Mouse (Mus musculus): Measurements from ENCODE around the gene Rad50. TPM values are rescaled to one million over a fixed set of nuclear protein-coding genes. Genes with fewer than 3 reads are reported as not detected.

Rad50 gene
- polyA plus RNA-seq, 1 experiment from 2014 or later, result 12.0 TPM

GRCm38 (mm10) chr11:53644017-53644416, 63.1 kb downstream of the Rad50 start:
- H3K4me3 ChIP-seq (ENCODE audit: low read depth, low read length), result no peak overlapping the region
- WGBS, result 79% methylated on average over 5 of the region's 5 CpGs

DNA sequence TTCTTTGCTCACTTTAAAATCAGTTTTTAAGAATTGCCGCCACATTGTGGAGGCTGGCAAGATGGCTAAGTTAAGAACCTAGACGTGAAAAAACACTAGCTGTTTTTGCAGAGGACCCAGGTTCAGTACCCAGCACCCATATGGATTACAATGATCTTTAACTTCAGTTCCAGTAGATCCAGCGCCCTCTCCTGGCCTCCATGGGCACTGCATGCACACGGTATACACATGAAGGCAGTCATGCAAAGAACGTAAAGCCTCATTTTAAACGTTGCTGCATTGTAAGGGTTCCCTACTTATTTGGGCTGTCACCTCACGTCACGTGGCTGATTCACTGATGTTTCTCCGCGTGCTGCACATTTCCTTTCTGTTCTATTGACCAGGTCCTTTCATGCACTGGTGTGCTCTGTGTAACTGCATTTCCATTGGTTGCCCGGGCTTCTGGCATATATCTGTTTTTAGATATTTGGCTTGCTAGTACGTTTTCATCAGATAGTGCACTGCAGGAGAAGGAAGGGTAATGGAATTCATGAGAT, 64.3 kb downstream of the Rad50 start:
- H3K4me1 ChIP-seq (ENCODE audit: control insufficient read depth, insufficient read depth, low read length), result no peaks in the 10 kb centered on the region
- no peak overlapping the region for H3K4me3 ChIP-seq (ENCODE audit: low read depth, low read length)
- no peak for ATAC-seq (ENCODE audit: low read depth)
- H3K9me3 ChIP-seq (ENCODE audit: control insufficient read depth, low read length), result no peaks in the 10 kb centered on the region
- no peak overlapping the region for H3K4me2 ChIP-seq (ENCODE audit: low read depth, low read length)
- 78% methylated on average over 12 of the region's 12 CpGs for WGBS
- no peak overlapping the region for H3K9ac ChIP-seq (replicated peaks; ENCODE audit: low read depth, low read length)
- no peak overlapping the region for H3K27ac ChIP-seq (ENCODE audit: low read depth, low read length)
- H3K27me3 ChIP-seq (ENCODE audit: control insufficient read depth, insufficient read depth, low read length), result no peaks in the 10 kb centered on the region
- no peaks in the 10 kb centered on the region for H3K36me3 ChIP-seq (ENCODE audit: control insufficient read depth, insufficient read depth, low read length)

More at GRCm38 (mm10) chr11:53644017-53644416, 63.1 kb downstream of the Rad50 start:
- Histone ChIP-seq H3K27me3 (ENCODE audit: control insufficient read depth, insufficient read depth, low read length) (no peaks in the 10 kb centered on the region), H3K4me1 (ENCODE audit: control insufficient read depth, insufficient read depth, low read length) (no peaks in the 10 kb centered on the region), H3K27ac (ENCODE audit: low read depth, low read length) (no peak overlapping the region), H3K9ac (replicated peaks; ENCODE audit: low read depth, low read length) (no peak overlapping the region), H3K36me3 (ENCODE audit: control insufficient read depth, insufficient read depth, low read length) (no peaks in the 10 kb centered on the region), H3K9me3 (ENCODE audit: control insufficient read depth, low read length) (no peaks in the 10 kb centered on the region), H3K4me2 (ENCODE audit: low read depth, low read length) (no peak overlapping the region)
- ATAC-seq (ENCODE audit: low read depth), result no peak

DNA sequence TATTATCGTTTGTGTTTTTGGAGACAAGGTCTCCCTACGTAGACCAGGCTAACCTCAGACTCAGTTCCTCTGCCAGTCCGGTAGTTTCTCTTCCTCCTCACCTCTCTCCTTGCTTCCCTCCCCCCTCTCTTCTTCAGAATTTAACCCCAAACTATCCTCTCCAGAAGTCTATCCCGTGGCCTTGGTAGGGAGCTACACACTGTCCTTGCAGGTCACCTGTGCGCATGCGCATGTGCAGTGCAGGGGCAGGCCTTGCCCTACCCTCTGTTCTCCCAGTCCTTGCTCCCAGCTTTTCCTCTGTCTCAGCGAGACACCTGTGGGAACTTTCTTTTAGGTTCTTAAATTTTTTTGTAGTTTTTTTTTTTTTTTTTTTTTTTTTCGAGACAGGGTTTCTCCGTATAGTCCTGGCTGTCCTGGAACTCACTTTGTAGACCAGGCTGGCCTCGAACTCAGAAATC, 69.3 kb downstream of the Rad50 start:
- 85% methylated on average over 10 of the region's 10 CpGs for WGBS
- no peaks in the 10 kb centered on the region for H3K36me3 ChIP-seq (ENCODE audit: control insufficient read depth, insufficient read depth, low read length)
- no peak overlapping the region for H3K4me3 ChIP-seq (ENCODE audit: low read depth, low read length)
- ATAC-seq (ENCODE audit: low read depth), result no peak
- H3K4me2 ChIP-seq (ENCODE audit: low read depth, low read length), result no peak overlapping the region
- H3K9ac ChIP-seq (replicated peaks; ENCODE audit: low read depth, low read length), result no peak overlapping the region
- H3K27me3 ChIP-seq (ENCODE audit: control insufficient read depth, insufficient read depth, low read length), result peaks cover 4% of the 10 kb centered on the region; the same call in 1 of the 2 replicates
- no peak overlapping the region for H3K27ac ChIP-seq (ENCODE audit: low read depth, low read length)
- peaks cover 3% of the 10 kb centered on the region; the same call in 1 of the 2 replicates for H3K4me1 ChIP-seq (ENCODE audit: control insufficient read depth, insufficient read depth, low read length)
- no peaks in the 10 kb centered on the region for H3K9me3 ChIP-seq (ENCODE audit: control insufficient read depth, low read length)

DNA sequence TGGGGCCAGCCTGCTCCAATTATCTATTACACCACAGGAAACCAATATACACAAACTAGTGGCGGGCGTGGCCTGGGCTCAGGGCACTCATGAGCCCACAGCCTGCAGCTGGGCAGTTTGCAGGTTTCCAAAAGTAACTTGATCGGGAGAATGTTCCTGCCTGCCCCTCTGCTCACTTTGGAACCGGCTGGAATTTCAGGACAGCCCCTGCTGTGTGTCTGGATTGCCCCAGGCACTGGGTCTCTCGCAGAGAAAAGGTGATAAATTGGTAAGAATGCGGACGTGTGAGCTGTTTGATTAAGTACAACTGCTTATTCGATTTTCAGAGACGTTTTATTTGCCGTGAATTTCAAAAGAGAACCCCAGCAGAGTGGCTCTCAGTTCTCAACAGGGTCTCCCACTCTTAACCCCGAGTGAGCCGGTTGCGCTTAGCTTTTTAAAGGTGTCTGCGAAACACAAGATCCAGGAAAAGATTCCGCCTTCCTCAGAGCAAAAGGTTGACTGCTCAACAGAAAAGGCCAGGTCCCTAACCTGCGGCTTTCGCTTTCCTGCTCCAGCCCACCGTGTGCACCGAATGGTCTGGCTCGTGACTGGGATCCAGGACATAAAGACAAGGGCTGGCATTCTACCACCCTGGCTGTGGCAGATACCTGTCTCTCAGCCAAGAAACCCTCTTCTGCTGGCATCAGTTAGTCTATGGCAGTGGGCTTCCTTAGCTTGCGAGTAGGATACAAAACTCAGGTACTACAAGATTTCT, 69.9 kb downstream of the Rad50 start:
- no peak for ATAC-seq (ENCODE audit: low read depth)
- Histone ChIP-seq H3K9ac (replicated peaks; ENCODE audit: low read depth, low read length) (no peak overlapping the region), H3K27ac (ENCODE audit: low read depth, low read length) (no peak overlapping the region), H3K9me3 (ENCODE audit: control insufficient read depth, low read length) (no peaks in the 10 kb centered on the region), H3K27me3 (ENCODE audit: control insufficient read depth, insufficient read depth, low read length) (peaks cover 4% of the 10 kb centered on the region; the same call in 1 of the 2 replicates), H3K36me3 (ENCODE audit: control insufficient read depth, insufficient read depth, low read length) (no peaks in the 10 kb centered on the region), H3K4me2 (ENCODE audit: low read depth, low read length) (no peak overlapping the region), H3K4me3 (ENCODE audit: low read depth, low read length) (no peak overlapping the region), H3K4me1 (ENCODE audit: control insufficient read depth, insufficient read depth, low read length) (peaks cover 3% of the 10 kb centered on the region; the same call in 1 of the 2 replicates)
- WGBS, result 16% methylated on average over 21 of the region's 21 CpGs

DNA sequence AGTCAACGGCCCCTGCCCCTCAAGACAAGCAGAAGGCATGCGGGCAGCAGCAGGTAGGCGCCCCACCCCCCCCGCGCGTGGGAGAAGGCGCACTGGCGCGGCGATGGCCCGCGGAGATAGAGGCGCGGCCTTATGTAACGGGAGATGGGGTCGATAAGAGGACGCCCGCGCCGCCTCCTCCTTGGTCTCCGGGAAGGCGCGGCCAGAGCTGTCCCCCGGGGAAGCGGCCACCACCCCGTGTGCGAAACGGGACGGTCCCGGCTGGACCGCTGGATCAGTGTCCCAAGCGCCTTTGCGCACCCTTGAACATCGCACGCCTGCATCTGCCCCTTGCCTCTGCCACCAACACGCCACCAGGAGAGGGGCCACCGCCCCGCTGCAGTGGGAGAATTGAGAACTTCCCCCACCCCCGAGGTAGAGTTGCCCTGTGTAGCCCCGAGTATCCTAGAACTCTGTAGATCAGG, 70.9 kb downstream of the Rad50 start:
- 3% methylated on average over 39 of the region's 40 CpGs for WGBS
- Histone ChIP-seq H3K4me2 (ENCODE audit: low read depth, low read length) (peak overlapping the region; percentile 55), H3K27me3 (ENCODE audit: control insufficient read depth, insufficient read depth, low read length) (peaks cover 4% of the 10 kb centered on the region; the same call in 1 of the 2 replicates), H3K27ac (ENCODE audit: low read depth, low read length) (no peak overlapping the region), H3K4me1 (ENCODE audit: control insufficient read depth, insufficient read depth, low read length) (peaks cover 3% of the 10 kb centered on the region; the same call in 1 of the 2 replicates), H3K4me3 (ENCODE audit: low read depth, low read length) (peak overlapping the region; percentile 28), H3K9ac (replicated peaks; ENCODE audit: low read depth, low read length) (no peak overlapping the region), H3K36me3 (ENCODE audit: control insufficient read depth, insufficient read depth, low read length) (no peaks in the 10 kb centered on the region), H3K9me3 (ENCODE audit: control insufficient read depth, low read length) (no peaks in the 10 kb centered on the region)
- ATAC-seq (ENCODE audit: low read depth), result no peak

DNA sequence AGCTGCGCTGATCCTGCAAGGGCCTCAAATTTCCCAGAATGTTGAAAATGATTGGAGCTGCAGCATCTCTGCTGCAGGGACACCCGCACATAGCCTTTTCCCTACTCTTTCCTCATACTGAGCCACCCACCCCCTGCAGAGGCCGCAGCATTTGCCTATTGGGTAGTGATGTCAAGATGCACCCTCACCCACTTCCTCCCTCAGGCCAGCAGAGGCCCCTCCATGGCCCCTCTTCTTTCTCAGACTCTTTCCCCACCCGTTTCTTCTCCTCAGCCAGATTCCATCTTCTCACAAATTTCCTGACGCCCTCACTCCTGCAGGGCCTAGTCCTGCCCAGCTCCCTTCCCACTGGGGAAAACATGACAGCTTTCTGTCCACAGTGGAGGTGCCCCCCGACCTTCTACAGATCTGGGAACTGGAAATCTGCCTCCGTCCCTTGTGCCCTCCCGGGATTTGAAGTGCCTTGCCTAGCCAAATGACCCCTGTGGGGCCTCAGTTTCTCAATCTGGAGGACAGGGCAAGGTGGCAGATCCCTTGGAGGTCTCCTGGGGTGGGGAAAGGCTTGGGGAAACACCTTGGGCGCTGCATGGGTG, 71.4 kb downstream of the Rad50 start:
- H3K9ac ChIP-seq (replicated peaks; ENCODE audit: low read depth, low read length), result no peak overlapping the region

DNA sequence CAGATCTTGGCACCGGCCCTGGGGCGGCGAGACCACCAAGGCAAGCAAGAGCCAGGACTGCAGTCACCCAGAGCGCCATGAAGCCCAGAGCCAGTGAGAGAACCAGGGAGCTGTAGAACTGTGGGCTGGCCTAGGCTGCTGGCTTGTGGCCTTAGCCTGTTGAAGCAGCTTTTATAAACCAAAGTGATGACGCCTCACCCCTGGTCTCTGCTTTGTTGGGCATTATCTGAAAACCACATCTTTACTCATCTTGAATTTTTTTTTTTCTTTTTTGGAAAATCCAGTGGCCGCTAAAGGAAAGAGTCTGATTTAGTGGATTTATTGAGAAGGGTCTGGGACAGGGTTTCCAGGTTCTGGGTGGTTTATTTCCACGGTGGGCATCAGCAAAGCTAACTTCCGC, 72.6 kb downstream of the Rad50 start, which contains the start of gene Il13:
TSS of gene Il13 (minus strand) at position 147 of the 400 bp plus-strand sequence.
- H3K9me3 ChIP-seq (ENCODE audit: control insufficient read depth, low read length), result no peaks in the 10 kb centered on the region
- H3K27ac ChIP-seq (ENCODE audit: low read depth, low read length), result no peak within 1 kb of the TSS
- no peak for ATAC-seq (ENCODE audit: low read depth)
- no peak within 1 kb of the TSS for H3K4me2 ChIP-seq (ENCODE audit: low read depth, low read length)
- WGBS, result 96% methylated on average over 8 of the region's 8 CpGs
- H3K27me3 ChIP-seq (ENCODE audit: control insufficient read depth, insufficient read depth, low read length), result peaks cover 4% of the 10 kb centered on the region; the same call in 1 of the 2 replicates
- peaks cover 3% of the 10 kb centered on the region; the same call in 1 of the 2 replicates for H3K4me1 ChIP-seq (ENCODE audit: control insufficient read depth, insufficient read depth, low read length)
- H3K9ac ChIP-seq (replicated peaks; ENCODE audit: low read depth, low read length), result no peak within 1 kb of the TSS
- H3K4me3 ChIP-seq (ENCODE audit: low read depth, low read length), result no peak within 1 kb of the TSS
- H3K36me3 ChIP-seq (ENCODE audit: control insufficient read depth, insufficient read depth, low read length), result no peaks in the 10 kb centered on the region

More for the DNA sequence above, 71.4 kb downstream of the Rad50 start:
- peak overlapping the region; percentile 28 for H3K4me3 ChIP-seq (ENCODE audit: low read depth, low read length)
- no peak overlapping the region for H3K27ac ChIP-seq (ENCODE audit: low read depth, low read length)
- peaks cover 4% of the 10 kb centered on the region; the same call in 1 of the 2 replicates for H3K27me3 ChIP-seq (ENCODE audit: control insufficient read depth, insufficient read depth, low read length)
- H3K36me3 ChIP-seq (ENCODE audit: control insufficient read depth, insufficient read depth, low read length), result no peaks in the 10 kb centered on the region
- peak overlapping the region; percentile 55 for H3K4me2 ChIP-seq (ENCODE audit: low read depth, low read length)
- 49% methylated on average over 9 of the region's 9 CpGs for WGBS
- no peaks in the 10 kb centered on the region for H3K9me3 ChIP-seq (ENCODE audit: control insufficient read depth, low read length)
- ATAC-seq (ENCODE audit: low read depth), result no peak
- peaks cover 3% of the 10 kb centered on the region; the same call in 1 of the 2 replicates for H3K4me1 ChIP-seq (ENCODE audit: control insufficient read depth, insufficient read depth, low read length)

- Histone ChIP-seq H3K4me3 (ENCODE audit: low read depth, low read length) (no peak overlapping the region), H3K36me3 (ENCODE audit: control insufficient read depth, insufficient read depth, low read length) (no peaks in the 10 kb centered on the region)
Observed at GRCm38 (mm10) chr11:53633644-53634043, 73.5 kb downstream of the Rad50 start.

More at GRCm38 (mm10) chr11:53633644-53634043, 73.5 kb downstream of the Rad50 start:
- H3K4me2 ChIP-seq (ENCODE audit: low read depth, low read length), result no peak overlapping the region
- no peak overlapping the region for H3K27ac ChIP-seq (ENCODE audit: low read depth, low read length)
- H3K27me3 ChIP-seq (ENCODE audit: control insufficient read depth, insufficient read depth, low read length), result peaks cover 4% of the 10 kb centered on the region; the same call in 1 of the 2 replicates
- H3K9ac ChIP-seq (replicated peaks; ENCODE audit: low read depth, low read length), result no peak overlapping the region
- H3K4me1 ChIP-seq (ENCODE audit: control insufficient read depth, insufficient read depth, low read length), result peaks cover 3% of the 10 kb centered on the region; the same call in 1 of the 2 replicates
- whole genome bisulfite sequencing, result 90% methylated on average over 7 of the region's 7 CpGs
- H3K9me3 ChIP-seq (ENCODE audit: control insufficient read depth, low read length), result no peaks in the 10 kb centered on the region
- no peak for ATAC-seq (ENCODE audit: low read depth)

Measured in neural tube, embryonic 14.5 days (tissue).